Mouse (Mus musculus): Measurements from ENCODE around the gene U2af2.
"Not testable (repeated sequence)": the region's sequence is repeated elsewhere in the genome, so short reads cannot be mapped to it uniquely, and the experiment has no call there.

The U2af2 gene

GRCm38 (mm10) chr7:5074984-5075383, 13.0 kb downstream of the U2af2 start:
- DNase-seq (ENCODE audit: low read depth), result no peak

- DNase-seq (ENCODE audit: low read depth), result no peak
Observed at GRCm38 (mm10) chr7:5076931-5077330, 15.0 kb downstream of the U2af2 start.

- not testable (repeated sequence) for DNase-seq (ENCODE audit: low read depth)
Observed at GRCm38 (mm10) chr7:5079365-5080009, 17.5 kb downstream of the U2af2 start.

- peak; percentile 96 for DNase-seq (ENCODE audit: low read depth)
Observed at GRCm38 (mm10) chr7:5080010-5080751, 18.2 kb downstream of the U2af2 start, which contains the start of gene Epn1. Gene Epn1, plus strand, starts transcription at chr7:5080235.

GRCm38 (mm10) chr7:5080815-5081214, 18.9 kb downstream of the U2af2 start:
- peak; percentile 38 for DNase-seq (ENCODE audit: low read depth)

- peak; percentile 34 for DNase-seq (ENCODE audit: low read depth)
Observed at GRCm38 (mm10) chr7:5081241-5081640, 19.3 kb downstream of the U2af2 start.

GRCm38 (mm10) chr7:5081939-5082338, 20.0 kb downstream of the U2af2 start:
- no peak for DNase-seq (ENCODE audit: low read depth)

GRCm38 (mm10) chr7:5083325-5084105, 21.6 kb downstream of the U2af2 start:
- no peak for DNase-seq (ENCODE audit: low read depth)

- no peak for DNase-seq (ENCODE audit: low read depth)
Observed at GRCm38 (mm10) chr7:5085512-5085911, 23.6 kb downstream of the U2af2 start.

- no peak for DNase-seq (ENCODE audit: low read depth)
Observed at GRCm38 (mm10) chr7:5086921-5087440, 25.0 kb downstream of the U2af2 start.

- DNase-seq (ENCODE audit: low read depth), result no peak
Observed at GRCm38 (mm10) chr7:5087886-5088285, 25.9 kb downstream of the U2af2 start.

- no peak for DNase-seq (ENCODE audit: low read depth)
Observed at GRCm38 (mm10) chr7:5089853-5090252, 27.9 kb downstream of the U2af2 start.

- no peak for DNase-seq (ENCODE audit: low read depth)
Observed at GRCm38 (mm10) chr7:5091008-5091728, 29.2 kb downstream of the U2af2 start.

GRCm38 (mm10) chr7:5092381-5092780, 30.4 kb downstream of the U2af2 start:
- DNase-seq (ENCODE audit: low read depth), result no peak

- DNase-seq (ENCODE audit: low read depth), result no peak
Observed at GRCm38 (mm10) chr7:5092831-5093510, 31.0 kb downstream of the U2af2 start.

GRCm38 (mm10) chr7:5098769-5099168, 36.8 kb downstream of the U2af2 start:
- DNase-seq (ENCODE audit: low read depth), result no peak

GRCm38 (mm10) chr7:5099796-5100195, 37.9 kb downstream of the U2af2 start:
- DNase-seq (ENCODE audit: low read depth), result peak; percentile 19

GRCm38 (mm10) chr7:5101066-5101663, 39.2 kb downstream of the U2af2 start:
- DNase-seq (ENCODE audit: low read depth), result no peak

GRCm38 (mm10) chr7:5102564-5102963, 40.6 kb downstream of the U2af2 start:
- no peak for DNase-seq (ENCODE audit: low read depth)

- DNase-seq (ENCODE audit: low read depth), result no peak
Observed at GRCm38 (mm10) chr7:5108272-5108671, 46.3 kb downstream of the U2af2 start.

- no peak for DNase-seq (ENCODE audit: low read depth)
Observed at GRCm38 (mm10) chr7:5109301-5109700, 47.4 kb downstream of the U2af2 start.

All from NIH3T3 (cell line).